Mouse (Mus musculus): ENCODE measurements around the gene Mbnl1. TPM values are rescaled to one million over a fixed set of nuclear protein-coding genes. Genes with fewer than 3 reads are reported as not detected.

Gene Mbnl1
- total and polyA plus RNA-seq, 3 experiments, result 174 to 332 (median 249) TPM

DNA sequence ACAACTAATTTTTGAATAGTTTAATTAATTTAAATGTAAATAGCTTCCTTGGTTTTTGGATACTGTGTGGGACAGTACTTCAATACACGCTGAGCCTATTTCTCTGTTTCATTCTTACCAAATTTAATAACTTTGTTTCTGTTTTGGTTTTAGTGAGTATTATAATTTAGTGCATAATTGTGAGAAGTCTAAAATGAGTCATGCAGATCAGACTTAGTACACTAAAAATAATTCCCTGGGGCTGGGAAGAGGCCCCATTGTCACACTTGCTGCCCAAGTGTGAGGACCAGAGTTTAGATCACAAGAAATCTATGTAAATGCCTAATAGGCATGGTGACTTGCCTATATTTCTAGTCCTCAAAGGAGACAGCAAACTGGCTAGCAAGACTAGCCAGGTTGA is 33.9 kb upstream of the Mbnl1 start:
- Histone ChIP-seq H3K4me3 (replicated peaks in 1 of 3; ENCODE audit: low read depth in 2 of 3, low read length in 2 of 3, poor library complexity in 1 of 3) (no peak overlapping the region), H3K9ac (ENCODE audit: insufficient read depth, low read depth) (no peak overlapping the region)
- no peak for TF ChIP-seq UBTF (IDR thresholded peaks at IDR 0.05; ENCODE audit: low read depth, low read length)
- no peak for TF ChIP-seq MXI1 (IDR thresholded peaks at IDR 0.05; ENCODE audit: low read depth, low read length)
- peak; percentile 70 for TF ChIP-seq BHLHE40 (IDR thresholded peaks at IDR 0.05; ENCODE audit: low read depth, low read length)
- no peak for TF ChIP-seq CHD1 (IDR thresholded peaks at IDR 0.05; ENCODE audit: low read depth, low read length)
- no peak for TF ChIP-seq PAX5 (IDR thresholded peaks at IDR 0.05; ENCODE audit: low read length)
- peak; percentile 48; the same call in 1 of the 2 replicates for TF ChIP-seq JUN (IDR thresholded peaks at IDR 0.05; ENCODE audit: insufficient read depth, low read depth, low read length)
- TF ChIP-seq EP300 (IDR thresholded peaks at IDR 0.05; ENCODE audit: low read length), result peak; percentile 78
- TF ChIP-seq TCF12 (IDR thresholded peaks at IDR 0.05; ENCODE audit: low read depth, low read length), result 0 out of 2 replicates have a peak, but pooled peaks have one; percentile 22
- TF ChIP-seq ZC3H11A (IDR thresholded peaks at IDR 0.05; ENCODE audit: low read depth, low read length), result no peak
- peak; percentile 84; the same call in 1 of the 2 replicates for TF ChIP-seq MEF2A (IDR thresholded peaks at IDR 0.05; ENCODE audit: borderline replicate concordance, low read depth, low read length)
- no peak for TF ChIP-seq MAZ (IDR thresholded peaks at IDR 0.05; ENCODE audit: low read depth, low read length)
- no peak for TF ChIP-seq USF2 (conservative IDR thresholded peaks at IDR 0.05; ENCODE audit: low read depth, low read length)
- TF ChIP-seq HCFC1 (IDR thresholded peaks at IDR 0.05; ENCODE audit: low read depth, low read length), result no peak
- peak; percentile 83 for TF ChIP-seq IRF4 (IDR thresholded peaks at IDR 0.05; ENCODE audit: low read depth, low read length)
- no peak for TF ChIP-seq MAX (IDR thresholded peaks at IDR 0.05; ENCODE audit: low read length)
- no peak for TF ChIP-seq SMC3 (IDR thresholded peaks at IDR 0.05; ENCODE audit: low read depth, low read length)
- 0 out of 2 replicates have a peak, but pooled peaks have one; percentile 48 for TF ChIP-seq JUND (conservative IDR thresholded peaks at IDR 0.05; ENCODE audit: low read depth, low read length)
- no peak for TF ChIP-seq NELFE (IDR thresholded peaks at IDR 0.05; ENCODE audit: low read depth, low read length)
- peak; percentile 52; the same call in 1 of the 2 replicates for TF ChIP-seq ETS1 (conservative IDR thresholded peaks at IDR 0.05; ENCODE audit: low read depth, low read length)
- no peak for TF ChIP-seq GABPA (IDR thresholded peaks at IDR 0.05; ENCODE audit: insufficient replicate concordance, low read depth, low read length)

More for the DNA sequence above, 33.9 kb upstream of the Mbnl1 start:
- no peak overlapping the region for H3K27ac ChIP-seq (ENCODE audit: insufficient read depth, low read depth)
- no peaks in the 10 kb centered on the region for H3K9me3 ChIP-seq (replicated peaks; ENCODE audit: low read length)
- no peaks in the 10 kb centered on the region for H3K36me3 ChIP-seq (replicated peaks in 1 of 2; ENCODE audit: control insufficient read depth in 1 of 2, insufficient read depth in 1 of 2, low read length in 1 of 2)
- no peaks in the 10 kb centered on the region for H3K79me2 ChIP-seq (replicated peaks; ENCODE audit: control insufficient read depth, extremely low read depth, insufficient read depth, poor library complexity, severe bottlenecking)
- H3K4me1 ChIP-seq (ENCODE audit: control insufficient read depth in 1 of 2, insufficient read depth in 2 of 2), result peaks cover 2 to 12% of the 10 kb centered on the region in 2 experiments; a peak in 3 of 4 replicates
- dilution Hi-C loops (cut with MboI; ENCODE audit: extremely low pct_ligation_motif_present, extremely low pct_unique_long_range_greater_than_20kb, low sequenced_read_pairs), result no loop called here
- no peak overlapping the region for H3K4me2 ChIP-seq (ENCODE audit: insufficient read depth, low read depth, poor library complexity, severe bottlenecking)
- peak; percentile 29 for DNase-seq (ENCODE audit: extremely low read depth)
- in situ Hi-C loops (cut with MboI; ENCODE audit: low pct_ligation_motif_present, low pct_unique_long_range_greater_than_20kb, low sequenced_read_pairs), result no loop called here
- no peaks in the 10 kb centered on the region for H3K27me3 ChIP-seq (replicated peaks)

Measured in CH12.LX (cell line).